Mouse (Mus musculus): Measurements from ENCODE around the gene Nr1d2. TPM values are rescaled to one million over a fixed set of nuclear protein-coding genes. Genes with fewer than 3 reads are reported as not detected.
"Not testable (repeated sequence)": the region's sequence is repeated elsewhere in the genome, so short reads cannot be mapped to it uniquely, and the experiment has no call there.

The Nr1d2 gene
- total and polyA plus RNA-seq, 2 experiments, result 6.9 to 101 TPM

DNA sequence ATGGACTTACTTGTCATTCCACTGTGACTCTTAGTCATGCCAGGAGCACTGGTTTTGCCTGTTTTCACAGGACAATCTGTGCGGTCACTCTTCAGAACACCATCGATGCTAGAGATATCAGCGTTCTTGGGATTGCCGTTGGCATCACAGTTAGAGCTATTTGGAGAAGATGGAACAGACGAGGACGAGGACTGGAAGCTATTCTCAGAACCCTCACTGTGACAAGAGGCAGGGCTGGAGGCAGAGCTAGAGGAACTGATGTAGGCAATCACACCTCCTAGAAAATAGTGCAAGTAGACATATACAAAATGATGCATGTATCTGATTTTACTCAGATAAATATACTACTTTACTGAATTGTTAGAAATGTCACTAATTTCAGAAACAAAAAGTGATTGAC, 16.9 kb downstream of the Nr1d2 start:
- Histone ChIP-seq H3K9ac (ENCODE audit: low read depth, low read length) (no peak overlapping the region), H3K4me1 (ENCODE audit: control insufficient read depth, insufficient read depth, low read length) (peaks cover 2% of the 10 kb centered on the region; the same call in 1 of the 2 replicates), H3K27me3 (ENCODE audit: control insufficient read depth, insufficient read depth, low read length) (no peaks in the 10 kb centered on the region), H3K27ac (replicated peaks; ENCODE audit: insufficient read depth, low read depth, low read length) (no peak overlapping the region), H3K36me3 (ENCODE audit: control insufficient read depth, insufficient read depth, low read length) (peaks cover 24% of the 10 kb centered on the region), H3K79me2 (ENCODE audit: control insufficient read depth, insufficient read depth, low read length) (peaks cover 27% of the 10 kb centered on the region), H3K4me3 (ENCODE audit: insufficient read depth, low read depth, low read length) (no peak overlapping the region)
- TF ChIP-seq CTCF (IDR thresholded peaks at IDR 0.05; ENCODE audit: low read depth, low read length) (no peak), POLR2A (IDR thresholded peaks at IDR 0.05; ENCODE audit: extremely low read depth, insufficient read depth, low read length) (no peak)
- WGBS, result 98% methylated on average over 6 of the region's 6 CpGs
- DNase-seq (ENCODE audit: extremely low read depth, low read depth, low spot score), result no peak

DNA sequence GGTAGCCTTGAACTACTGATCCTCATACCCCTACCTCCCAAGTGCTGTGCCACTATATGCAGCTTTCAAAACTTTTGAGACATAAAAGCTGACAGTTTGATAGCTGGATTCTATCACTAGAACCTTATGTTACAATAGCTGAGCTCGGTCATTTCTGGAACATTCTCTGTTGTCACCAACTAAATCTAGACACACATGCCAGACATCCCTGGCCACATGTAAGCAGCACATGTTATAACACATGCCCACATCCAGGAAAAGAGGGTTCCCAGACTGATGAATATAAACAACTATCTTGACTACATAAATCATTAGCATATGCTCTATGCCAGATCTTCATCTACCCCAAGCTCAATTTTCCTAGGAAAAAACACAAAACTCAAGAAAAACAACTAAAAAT, 21.8 kb downstream of the Nr1d2 start:
- WGBS, result 89% methylated on average over 1 of the region's 1 CpGs
- TF ChIP-seq CTCF (IDR thresholded peaks at IDR 0.05; ENCODE audit: low read depth, low read length), result no peak
- no peak for TF ChIP-seq POLR2A (IDR thresholded peaks at IDR 0.05; ENCODE audit: extremely low read depth, insufficient read depth, low read length)
- Histone ChIP-seq H3K4me1 (ENCODE audit: control insufficient read depth, insufficient read depth, low read length) (no peaks in the 10 kb centered on the region), H3K27ac (replicated peaks; ENCODE audit: insufficient read depth, low read depth, low read length) (no peak overlapping the region), H3K9ac (ENCODE audit: low read depth, low read length) (no peak overlapping the region), H3K79me2 (ENCODE audit: control insufficient read depth, insufficient read depth, low read length) (0 out of 2 replicates have a peak, but pooled peaks cover 4% of the 10 kb centered on the region), H3K36me3 (ENCODE audit: control insufficient read depth, insufficient read depth, low read length) (peaks cover 62% of the 10 kb centered on the region), H3K4me3 (ENCODE audit: insufficient read depth, low read depth, low read length) (no peak overlapping the region), H3K27me3 (ENCODE audit: control insufficient read depth, insufficient read depth, low read length) (no peaks in the 10 kb centered on the region)
- DNase-seq (ENCODE audit: extremely low read depth, low read depth, low spot score), result no peak

DNA sequence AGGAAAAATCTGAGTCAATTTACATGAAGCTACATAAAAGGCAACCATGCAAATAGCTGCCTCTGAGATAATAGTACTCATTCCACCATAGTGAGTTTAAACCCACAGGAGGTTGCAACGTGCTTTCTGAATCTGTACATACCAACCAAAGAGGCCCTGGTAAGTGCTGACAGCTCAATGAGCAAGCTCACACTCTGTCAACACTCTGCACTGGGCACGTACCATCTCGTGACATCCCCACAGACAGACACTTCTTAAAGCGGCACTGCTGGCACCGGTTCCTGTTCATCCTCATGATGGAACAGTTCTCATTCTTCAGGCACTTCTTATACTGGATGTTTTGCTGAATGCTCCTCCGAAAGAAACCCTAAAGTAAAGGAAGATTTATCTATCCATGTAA, 22.5 kb downstream of the Nr1d2 start:
- H3K36me3 ChIP-seq (ENCODE audit: control insufficient read depth, insufficient read depth, low read length), result peaks cover 64% of the 10 kb centered on the region
- 94% methylated on average over 6 of the region's 6 CpGs for WGBS
- H3K27ac ChIP-seq (replicated peaks; ENCODE audit: insufficient read depth, low read depth, low read length), result no peak overlapping the region
- no peak for TF ChIP-seq CTCF (IDR thresholded peaks at IDR 0.05; ENCODE audit: low read depth, low read length)
- TF ChIP-seq POLR2A (IDR thresholded peaks at IDR 0.05; ENCODE audit: extremely low read depth, insufficient read depth, low read length), result no peak
- 0 out of 2 replicates have a peak, but pooled peaks cover 4% of the 10 kb centered on the region for H3K79me2 ChIP-seq (ENCODE audit: control insufficient read depth, insufficient read depth, low read length)
- H3K9ac ChIP-seq (ENCODE audit: low read depth, low read length), result no peak overlapping the region
- no peaks in the 10 kb centered on the region for H3K4me1 ChIP-seq (ENCODE audit: control insufficient read depth, insufficient read depth, low read length)
- H3K4me3 ChIP-seq (ENCODE audit: insufficient read depth, low read depth, low read length), result no peak overlapping the region
- H3K27me3 ChIP-seq (ENCODE audit: control insufficient read depth, insufficient read depth, low read length), result no peaks in the 10 kb centered on the region
- no peak for DNase-seq (ENCODE audit: extremely low read depth, low read depth, low spot score)

DNA sequence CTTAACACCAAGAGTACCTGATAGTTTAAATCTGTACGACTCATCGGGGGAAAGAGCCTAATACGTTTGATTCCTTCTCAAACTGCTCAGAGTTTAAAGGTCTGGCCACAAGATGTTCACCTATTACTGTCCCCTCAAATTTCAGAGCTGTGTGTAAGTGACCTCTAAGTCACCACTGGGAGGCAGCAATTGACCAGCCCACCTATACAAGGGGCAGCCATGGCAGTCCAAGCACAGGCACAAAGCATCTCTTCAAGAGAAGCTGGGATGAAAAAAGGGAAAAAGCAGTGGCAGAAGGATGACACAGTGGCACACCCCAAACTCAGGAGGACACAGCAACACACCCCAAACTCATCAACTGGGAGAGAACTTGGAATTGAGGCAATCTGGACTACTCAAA, 28.1 kb downstream of the Nr1d2 start:
- Histone ChIP-seq H3K27ac (replicated peaks; ENCODE audit: insufficient read depth, low read depth, low read length) (no peak overlapping the region), H3K79me2 (ENCODE audit: control insufficient read depth, insufficient read depth, low read length) (no peaks in the 10 kb centered on the region), H3K36me3 (ENCODE audit: control insufficient read depth, insufficient read depth, low read length) (peaks cover 76% of the 10 kb centered on the region), H3K9ac (ENCODE audit: low read depth, low read length) (no peak overlapping the region), H3K4me3 (ENCODE audit: insufficient read depth, low read depth, low read length) (no peak overlapping the region), H3K4me1 (ENCODE audit: control insufficient read depth, insufficient read depth, low read length) (no peaks in the 10 kb centered on the region), H3K27me3 (ENCODE audit: control insufficient read depth, insufficient read depth, low read length) (no peaks in the 10 kb centered on the region)
- WGBS, result 92% methylated on average over 3 of the region's 3 CpGs
- TF ChIP-seq POLR2A (IDR thresholded peaks at IDR 0.05; ENCODE audit: extremely low read depth, insufficient read depth, low read length) (no peak), CTCF (IDR thresholded peaks at IDR 0.05; ENCODE audit: low read depth, low read length) (peak; percentile 53)
- no peak for DNase-seq (ENCODE audit: extremely low read depth, low read depth, low spot score)

DNA sequence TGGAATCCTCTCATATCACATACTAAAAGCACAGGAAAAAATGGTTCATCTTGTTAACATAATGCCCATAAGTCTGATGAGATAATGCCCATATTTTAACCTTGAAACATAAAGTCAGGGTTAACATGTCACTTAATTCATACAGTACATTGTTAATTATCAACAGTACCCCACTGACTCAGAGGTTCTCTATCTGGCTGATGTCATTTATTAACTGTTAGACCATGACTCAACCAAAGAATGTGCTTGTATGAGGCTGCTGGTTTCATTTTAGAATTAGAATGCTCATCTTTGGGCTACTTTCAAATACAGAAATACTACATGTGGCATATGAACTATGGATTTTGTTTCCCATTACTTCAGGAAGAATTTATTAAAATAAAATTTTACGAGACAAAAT, 34.6 kb downstream of the Nr1d2 start:
- 93% methylated on average over 1 of the region's 1 CpGs for WGBS
- H3K79me2 ChIP-seq (ENCODE audit: control insufficient read depth, insufficient read depth, low read length); H3K27me3 ChIP-seq (ENCODE audit: control insufficient read depth, insufficient read depth, low read length); DNase-seq (ENCODE audit: extremely low read depth, low read depth, low spot score); H3K4me1 ChIP-seq (ENCODE audit: control insufficient read depth, insufficient read depth, low read length); H3K9ac ChIP-seq (ENCODE audit: low read depth, low read length); H3K27ac ChIP-seq (replicated peaks; ENCODE audit: insufficient read depth, low read depth, low read length); H3K4me3 ChIP-seq (ENCODE audit: insufficient read depth, low read depth, low read length): not testable (repeated sequence)
- H3K36me3 ChIP-seq (ENCODE audit: control insufficient read depth, insufficient read depth, low read length), result peaks cover 31% of the 10 kb centered on the region

DNA sequence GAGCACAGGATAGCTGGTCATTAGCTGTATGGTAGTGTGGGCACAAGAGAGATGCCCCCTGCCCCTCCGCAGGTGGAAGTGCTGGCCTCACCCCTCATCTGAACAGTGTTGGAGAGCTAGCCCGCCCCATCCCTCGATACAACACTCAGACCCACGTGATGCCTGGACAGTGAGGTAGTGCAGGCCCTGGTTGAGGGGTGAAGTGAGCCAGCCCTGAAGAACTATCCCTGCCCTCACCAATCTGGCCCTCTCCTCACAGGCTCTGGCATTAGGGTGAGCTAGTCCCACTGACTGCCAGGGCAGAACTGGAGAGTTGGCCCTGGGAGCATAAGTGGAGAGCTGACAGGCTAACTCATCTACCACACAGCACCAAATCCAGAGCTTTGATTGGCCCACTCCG, 37.5 kb downstream of the Nr1d2 start:
- H3K27me3 ChIP-seq (ENCODE audit: control insufficient read depth, insufficient read depth, low read length), result no peaks in the 10 kb centered on the region
- no peak overlapping the region for H3K4me3 ChIP-seq (ENCODE audit: insufficient read depth, low read depth, low read length)
- H3K36me3 ChIP-seq (ENCODE audit: control insufficient read depth, insufficient read depth, low read length), result peaks cover 11% of the 10 kb centered on the region
- no peaks in the 10 kb centered on the region for H3K4me1 ChIP-seq (ENCODE audit: control insufficient read depth, insufficient read depth, low read length)
- H3K79me2 ChIP-seq (ENCODE audit: control insufficient read depth, insufficient read depth, low read length), result no peaks in the 10 kb centered on the region
- 97% methylated on average over 5 of the region's 5 CpGs for WGBS
- H3K9ac ChIP-seq (ENCODE audit: low read depth, low read length), result no peak overlapping the region
- DNase-seq (ENCODE audit: extremely low read depth, low read depth, low spot score), result no peak
- no peak overlapping the region for H3K27ac ChIP-seq (replicated peaks; ENCODE audit: insufficient read depth, low read depth, low read length)
- no peak for TF ChIP-seq POLR2A (IDR thresholded peaks at IDR 0.05; ENCODE audit: extremely low read depth, insufficient read depth, low read length)
- TF ChIP-seq CTCF (IDR thresholded peaks at IDR 0.05; ENCODE audit: low read depth, low read length), result no peak

All from liver, adult 2 months (tissue).